25 mouse cellular contexts compared by ENCODE assay signal in genomic region chr9:116077419-116077818, GRCm38 (mm10).
DNase-seq lines count a peak whose midpoint lies in the region; ATAC-seq and TF ChIP-seq lines count a peak whose summit lies in the region.
"Had no signal": no experiment of that assay in that cellular context is flagged by ENCODE, and none has a peak within 500 bp of the region (broad histone marks: within the 10 kb centered on the region; RNA-seq: fewer than 3 reads in every experiment).

No protein-coding gene starts in this region.

- no peaks in the 10 kb centered on the region for H3K27me3 ChIP-seq in CH12.LX (replicated peaks)
- H3K27me3 ChIP-seq: embryonic facial prominence, embryonic 12.5 days; heart, embryonic 13.5 days; hindbrain, embryonic 13.5 days had no signal

- no peaks in the 10 kb centered on the region for H3K79me2 ChIP-seq in CH12.LX (replicated peaks; ENCODE audit: control insufficient read depth, extremely low read depth, insufficient read depth, poor library complexity, severe bottlenecking)

- no peak for TF ChIP-seq RAD21 in CH12.LX (IDR thresholded peaks at IDR 0.05; ENCODE audit: low read depth, low read length)

- peaks cover 4 to 47% of the 10 kb centered on the region in 2 experiments for H3K4me1 ChIP-seq in CH12.LX (ENCODE audit: control insufficient read depth in 1 of 2, insufficient read depth in 2 of 2)
- H3K4me1 ChIP-seq: embryonic facial prominence, embryonic 12.5 days; heart, embryonic 13.5 days; limb, embryonic 10.5 days had no signal

- no peak for TF ChIP-seq EP300 in CH12.LX (IDR thresholded peaks at IDR 0.05; ENCODE audit: low read length)

- no peak for TF ChIP-seq CTCF in CH12.LX (conservative IDR thresholded peaks at IDR 0.05 in 1 of 2, IDR thresholded peaks at IDR 0.05 in 1 of 2; ENCODE audit: low read depth in 2 of 2, low read length in 2 of 2)

- peak; percentile 89 for ATAC-seq in common myeloid progenitor, adult 5-6 weeks (replicated peaks; ENCODE audit: low read depth, poor library complexity, severe bottlenecking)
- peak; percentile 92 for ATAC-seq in monocyte, adult 5-6 weeks (replicated peaks; ENCODE audit: insufficient number of reproducible peaks, low FRiP score, low TSS enrichment, poor library complexity, severe bottlenecking)
- ATAC-seq: forebrain, embryonic 14.5 days; lung, postnatal 0 days had no signal

- H3K4me2 ChIP-seq in CH12.LX (ENCODE audit: insufficient read depth, low read depth, poor library complexity, severe bottlenecking), result no peak overlapping the region
- H3K4me2 ChIP-seq: embryonic facial prominence, embryonic 12.5 days; heart, embryonic 13.5 days; hindbrain, embryonic 13.5 days; midbrain, embryonic 11.5 days had no signal

- in situ Hi-C loops in CH12.LX (cut with MboI; ENCODE audit: low pct_ligation_motif_present, low pct_unique_long_range_greater_than_20kb, low sequenced_read_pairs), result no loop called here

- peaks cover 4% of the 10 kb centered on the region for H3K9me3 ChIP-seq in CH12.LX (replicated peaks; ENCODE audit: low read length)
- H3K9me3 ChIP-seq: embryonic facial prominence, embryonic 12.5 days; heart, embryonic 13.5 days; hindbrain, embryonic 13.5 days; limb, embryonic 10.5 days had no signal

- no peak overlapping the region for H3K4me3 ChIP-seq in CH12.LX (replicated peaks in 1 of 3; ENCODE audit: low read depth in 2 of 3, low read length in 2 of 3, poor library complexity in 1 of 3)
- H3K4me3 ChIP-seq: embryonic facial prominence, embryonic 12.5 days; erythroblast, embryonic 14.5 days; heart, embryonic 13.5 days; hindbrain, embryonic 13.5 days; limb, embryonic 10.5 days had no signal

- no peak overlapping the region for H3K27ac ChIP-seq in CH12.LX (ENCODE audit: insufficient read depth, low read depth)
- H3K27ac ChIP-seq: embryonic facial prominence, embryonic 12.5 days; heart, embryonic 13.5 days; hindbrain, embryonic 13.5 days; limb, embryonic 10.5 days; macrophage had no signal

- peak; percentile 47 for DNase-seq in CH12.LX (ENCODE audit: extremely low read depth)
- DNase-seq in thymus, postnatal 4 days, result peak; percentile 33
- no peak for DNase-seq in layer of hippocampus, postnatal 25 days (ENCODE audit: extremely low spot score in 1 of 2, low spot score in 1 of 2)
- no peak for DNase-seq in heart, postnatal 25 days (ENCODE audit: low spot score)
- DNase-seq in frontal cortex, postnatal 10 days (ENCODE audit: low spot score in 2 of 2), result no peak
- DNase-seq: cerebellum, adult 11-12 months; cerebellum, postnatal 10 days; gastrocnemius, postnatal 10 days; heart, adult 11 months; heart, postnatal 14 days; kidney, adult 11 months; kidney, postnatal 4 days; right cerebral cortex, postnatal 14 days; spleen, adult 18-20 months had no signal

- H3K9ac ChIP-seq in CH12.LX (ENCODE audit: insufficient read depth, low read depth), result no peak overlapping the region
- H3K9ac ChIP-seq: embryonic facial prominence, embryonic 12.5 days; heart, embryonic 13.5 days; hindbrain, embryonic 13.5 days had no signal

- dilution Hi-C loops in CH12.LX (cut with MboI; ENCODE audit: extremely low pct_ligation_motif_present, extremely low pct_unique_long_range_greater_than_20kb, low sequenced_read_pairs), result no loop called here

- TF ChIP-seq POLR2A in CH12.LX (IDR thresholded peaks at IDR 0.05; ENCODE audit: low read depth, low read length), result no peak

- intact Hi-C loops in heart, postnatal 25 days (cut with DNase I), result no loop called here

- no peaks in the 10 kb centered on the region for H3K36me3 ChIP-seq in CH12.LX (replicated peaks in 1 of 2; ENCODE audit: control insufficient read depth in 1 of 2, insufficient read depth in 1 of 2, low read length in 1 of 2)
- H3K36me3 ChIP-seq: embryonic facial prominence, embryonic 12.5 days; heart, embryonic 13.5 days; hindbrain, embryonic 13.5 days; limb, embryonic 10.5 days had no signal

TF ChIP-seq in CH12.LX, 34 proteins besides CTCF, POLR2A, EP300 and RAD21:
- TF ChIP-seq USF1 (IDR thresholded peaks at IDR 0.05; ENCODE audit: low read depth, low read length) (no peak), MAX (IDR thresholded peaks at IDR 0.05; ENCODE audit: low read length) (no peak), NELFE (IDR thresholded peaks at IDR 0.05; ENCODE audit: low read depth, low read length) (no peak), TBP (conservative IDR thresholded peaks at IDR 0.05; ENCODE audit: low read depth, low read length) (no peak), ZMIZ1 (IDR thresholded peaks at IDR 0.05; ENCODE audit: low read depth, low read length) (no peak), JUN (IDR thresholded peaks at IDR 0.05; ENCODE audit: insufficient read depth, low read depth, low read length) (no peak)

Comparison
In these comparisons a context has a peak if more than half of its experiments do, and no peak if none do; other contexts are left out.
1. DNase-seq: peak in CH12.LX (single experiment) and thymus, postnatal 4 days (single experiment); none in layer of hippocampus, postnatal 25 days (0 of 2), heart, postnatal 25 days (single experiment) and frontal cortex, postnatal 10 days (0 of 2).